Mouse (Mus musculus) heart, postnatal 36 days (tissue): ENCODE results near the gene Gm20696. TPM values are rescaled to one million over a fixed set of nuclear protein-coding genes. Genes with fewer than 3 reads are reported as not detected.
A peak's percentile ranks its signal among the peaks of the same experiment; 100 is the strongest.

Experiments used
- DNase-seq, 2 experiments: peaks; one replicate each; pipeline ENCODE4 v3.0.0; 2021 to 2022
- intact Hi-C: fragments of 180-260 bp; cut with DNase I; formaldehyde crosslinking; loops from one replicate; pipeline ENCODE4 v1.15.1; 2025
- total RNA-seq, 2 experiments: library from RNA; stranded (reverse); gene quantifications; 2 replicates each; pipeline ENCODE4 v1.2.3; 2021

Gm20696 gene
- total RNA-seq, 2 experiments from 2014 or later: 2.4 to 2.5 TPM

GRCm38 (mm10) chr6:99420666-99421065 lies 245.9 kb downstream of the Gm20696 start:
- no peak for DNase-seq
- intact Hi-C loops: no loop called here

GRCm38 (mm10) chr6:99412598-99412997 lies 254.0 kb downstream of the Gm20696 start:
- intact Hi-C loops: no loop called here
- no peak for DNase-seq

GRCm38 (mm10) chr6:99409602-99410001 lies 257.0 kb downstream of the Gm20696 start:
- intact Hi-C loops: no loop called here
- no peak for DNase-seq

GRCm38 (mm10) chr6:99408880-99409279 lies 257.7 kb downstream of the Gm20696 start:
- intact Hi-C loops: no loop called here
- DNase-seq: no peak

- intact Hi-C loops: no loop called here
- DNase-seq: no peak
Observed at GRCm38 (mm10) chr6:99403755-99404390, 262.7 kb downstream of the Gm20696 start.

- DNase-seq: no peak
- intact Hi-C loops: no loop called here
Observed at GRCm38 (mm10) chr6:99402941-99403340, 263.7 kb downstream of the Gm20696 start.

GRCm38 (mm10) chr6:99402370-99402769 lies 264.2 kb downstream of the Gm20696 start:
- no peak for DNase-seq
- intact Hi-C loops: no loop called here

GRCm38 (mm10) chr6:99401801-99402200 lies 264.8 kb downstream of the Gm20696 start:
- intact Hi-C loops: no loop called here
- no peak for DNase-seq

- intact Hi-C loops: no loop called here
- DNase-seq: no peak
Observed at GRCm38 (mm10) chr6:99401211-99401610, 265.4 kb downstream of the Gm20696 start.

GRCm38 (mm10) chr6:99395745-99396144 lies 270.9 kb downstream of the Gm20696 start:
- intact Hi-C loops: no loop called here
- DNase-seq: no peak

GRCm38 (mm10) chr6:99394801-99395200 lies 271.8 kb downstream of the Gm20696 start:
- DNase-seq: no peak
- intact Hi-C loops: no loop called here

- no peak for DNase-seq
- intact Hi-C loops: no loop called here
Observed at GRCm38 (mm10) chr6:99392484-99392883, 274.1 kb downstream of the Gm20696 start.

- peak; percentile 42 to 53 for DNase-seq
- intact Hi-C loops: loop anchor here (5.0 kb wide), 1 partner anchor 122 kb away; no protein-coding TSS in a partner anchor
Observed at GRCm38 (mm10) chr6:99388741-99389675, 277.6 kb downstream of the Gm20696 start.

- intact Hi-C loops: loop anchor here (5.0 kb wide), 1 partner anchor 121 kb away; no protein-coding TSS in a partner anchor
- no peak for DNase-seq
Observed at GRCm38 (mm10) chr6:99388023-99388422, 278.6 kb downstream of the Gm20696 start.

GRCm38 (mm10) chr6:99385059-99385604 lies 281.5 kb downstream of the Gm20696 start:
- DNase-seq: no peak
- intact Hi-C loops: loop anchor here (5.0 kb wide), 1 partner anchor 118 kb away; no protein-coding TSS in a partner anchor

GRCm38 (mm10) chr6:99383846-99384472 lies 282.6 kb downstream of the Gm20696 start:
- no peak for DNase-seq
- intact Hi-C loops: no loop called here

- no peak for DNase-seq
- intact Hi-C loops: no loop called here
Observed at GRCm38 (mm10) chr6:99380146-99380545, 286.5 kb downstream of the Gm20696 start.

- intact Hi-C loops: no loop called here
Observed at GRCm38 (mm10) chr6:99378997-99379710, 287.4 kb downstream of the Gm20696 start.

GRCm38 (mm10) chr6:99377716-99378115 lies 288.9 kb downstream of the Gm20696 start:
- peak in 1 of 2 experiments; percentile 18 for DNase-seq
- intact Hi-C loops: no loop called here

More at GRCm38 (mm10) chr6:99378997-99379710, 287.4 kb downstream of the Gm20696 start:
- peak; percentile 43 to 53 for DNase-seq

- no peak for DNase-seq
- intact Hi-C loops: no loop called here
Observed at GRCm38 (mm10) chr6:99377131-99377530, 289.5 kb downstream of the Gm20696 start.
